Mouse (Mus musculus) bone marrow, adult 2 months (tissue): ENCODE measurements around the gene Zfp454. TPM values are rescaled to one million over a fixed set of nuclear protein-coding genes. Genes with fewer than 3 reads are reported as not detected.

Experiments used
- H3K27ac ChIP-seq: fragments of 200-500 bp; 2 replicates; pipeline ENCODE4 v1.5.1; 2012; ENCODE audit warnings: low read depth, mild to moderate bottlenecking, control low read depth, inconsistent platforms, low read length; ENCODE audit not compliant: control insufficient read depth, poor library complexity, insufficient read depth
- H3K4me1 ChIP-seq: fragments of 200-500 bp; 2 replicates; pipeline ENCODE4 v1.6.1; 2011; ENCODE audit warnings: low read length; ENCODE audit not compliant: control insufficient read depth, insufficient read depth
- H3K4me3 ChIP-seq: fragments of 200-500 bp; replicated peaks from 2 replicates; pipeline ENCODE3; 2011; ENCODE audit warnings: mild to moderate bottlenecking, low read depth, low read length, control low read depth; ENCODE audit not compliant: control insufficient read depth
- CTCF ChIP-seq: fragments of 200-500 bp; IDR thresholded peaks from 2 replicates; pipeline ENCODE4 v1.5.1; 2011; ENCODE audit warnings: low read length, control low read depth; ENCODE audit not compliant: control insufficient read depth, insufficient read depth
- POLR2A ChIP-seq: fragments of 200-500 bp; IDR thresholded peaks from 2 replicates; pipeline ENCODE4 v1.6.1; 2011; ENCODE audit warnings: low read depth, mild to moderate bottlenecking, control low read depth, low read length, borderline replicate concordance; ENCODE audit not compliant: control insufficient read depth
- WGBS: fragments of 180-500 bp; shearing (Covaris S2); methylation state at CpG from one replicate; pipeline ENCODE4 v1.1.7; 2018; 5-methylcytosine and 5-hydroxymethylcytosine counted together
- polyA plus RNA-seq: library from polyadenylated mRNA; stranded (reverse); fragments of >200 nt; gene quantifications from 2 replicates; pipeline ENCODE4 v1.2.4, GENCODE M21; 2011; ENCODE audit warnings: low replicate concordance; ENCODE audit not compliant: missing spikeins, insufficient read depth, insufficient read length

The Zfp454 gene
- polyA plus RNA-seq, result not detected in 2 replicates

DNA sequence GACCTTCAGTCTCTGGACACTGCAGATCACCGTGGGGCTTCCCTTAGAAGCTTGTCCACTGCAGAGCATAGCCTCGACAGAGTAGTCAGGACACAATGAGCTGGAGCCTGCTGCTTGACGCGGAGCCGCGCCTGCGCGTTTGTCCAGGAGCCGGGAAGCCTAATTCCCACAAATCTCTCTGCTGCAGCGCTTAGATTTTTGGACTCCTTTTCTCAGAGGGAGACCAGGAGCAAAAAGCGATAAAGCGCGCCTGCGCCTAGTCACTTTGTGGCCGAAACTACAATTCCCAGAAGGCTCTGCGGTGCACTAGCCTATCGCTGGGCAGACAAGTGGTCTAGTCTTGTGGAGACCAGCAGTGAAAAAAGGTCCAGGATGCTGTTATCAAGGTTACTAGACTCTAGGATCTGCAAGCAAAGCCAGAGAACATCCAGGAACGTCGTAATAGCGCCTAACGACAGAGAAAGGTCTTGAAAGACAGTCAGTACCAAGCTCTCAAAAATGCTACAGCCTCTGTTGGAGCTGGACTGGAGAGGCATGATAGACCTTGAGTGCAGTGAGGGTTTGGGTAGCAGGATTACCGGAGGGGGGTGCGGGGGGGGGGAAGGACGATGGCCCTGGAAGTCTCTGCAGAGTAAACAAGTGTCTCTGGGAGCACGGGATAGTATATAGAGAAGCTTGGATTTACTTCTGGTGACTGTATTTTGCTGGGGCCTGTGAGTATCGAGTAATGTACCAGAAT, at the start of gene Zfp454:
Zfp454 (minus strand) TSS at position 262 of the 739 bp plus-strand sequence.
- Histone ChIP-seq H3K4me1 (no peaks in the 10 kb centered on the region), H3K4me3 (no peak within 1 kb of the TSS), H3K27ac (no peak within 1 kb of the TSS)
- WGBS, result 11% methylated on average over 26 of the region's 26 CpGs
- TF ChIP-seq CTCF (no peak), POLR2A (no peak)

DNA sequence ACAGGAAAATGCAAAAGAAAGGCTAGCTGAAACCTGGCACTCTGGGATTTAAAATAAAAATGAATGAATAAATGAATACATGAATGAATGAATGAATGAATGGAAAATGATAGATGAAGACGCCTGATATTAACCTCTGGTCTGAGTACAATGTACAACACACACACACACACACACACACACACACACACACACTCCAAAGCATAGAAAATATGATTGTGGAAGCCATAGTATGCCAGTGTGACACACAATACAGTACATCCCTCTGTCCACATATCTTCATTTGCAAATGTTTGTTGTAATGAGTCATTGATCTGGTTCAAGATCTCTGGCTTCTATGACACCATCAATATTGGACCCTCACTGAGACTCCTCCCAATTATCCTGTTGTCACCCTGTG, 44.6 kb upstream of the Zfp454 start:
- H3K4me1 ChIP-seq, result no peaks in the 10 kb centered on the region; the same call in 1 of the 2 replicates
- TF ChIP-seq CTCF (no peak), POLR2A (no peak)
- H3K27ac ChIP-seq, result no peak overlapping the region
- 59% methylated on average over 1 of the region's 1 CpGs for whole genome bisulfite sequencing
- no peak overlapping the region for H3K4me3 ChIP-seq

DNA sequence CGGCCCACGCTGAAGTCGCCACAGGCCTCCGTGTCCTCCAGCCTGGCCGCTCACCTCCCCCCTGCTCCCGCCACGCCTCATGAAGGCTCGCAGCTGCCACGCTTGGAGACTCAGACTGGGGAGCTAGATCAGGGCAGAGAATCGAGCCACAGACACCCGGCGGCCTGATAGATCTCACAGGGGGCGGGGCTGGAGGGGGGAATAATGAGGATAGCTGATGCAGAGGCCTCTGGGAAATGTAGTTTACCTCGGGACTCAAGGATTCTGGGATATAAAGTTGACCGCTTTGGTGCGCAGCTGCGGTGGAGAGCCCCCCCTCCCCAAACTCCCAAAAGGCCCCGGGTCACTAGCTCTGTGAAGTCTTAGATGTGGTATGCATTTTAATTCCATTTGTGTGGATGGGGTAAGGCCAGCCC, 44.0 kb upstream of the Zfp454 start, which contains the start of gene Zfp354b:
Zfp354b (minus strand) TSS at position 183 of the 416 bp plus-strand sequence.
- no peak for TF ChIP-seq POLR2A
- TF ChIP-seq CTCF, result no peak
- under 1% methylated on average over 18 of the region's 18 CpGs for WGBS
- no peaks in the 10 kb centered on the region; the same call in 1 of the 2 replicates for H3K4me1 ChIP-seq
- peak within 1 kb of the TSS; percentile 27; the same call in 1 of the 2 replicates for H3K27ac ChIP-seq
- H3K4me3 ChIP-seq, result peak within 1 kb of the TSS; percentile 59

DNA sequence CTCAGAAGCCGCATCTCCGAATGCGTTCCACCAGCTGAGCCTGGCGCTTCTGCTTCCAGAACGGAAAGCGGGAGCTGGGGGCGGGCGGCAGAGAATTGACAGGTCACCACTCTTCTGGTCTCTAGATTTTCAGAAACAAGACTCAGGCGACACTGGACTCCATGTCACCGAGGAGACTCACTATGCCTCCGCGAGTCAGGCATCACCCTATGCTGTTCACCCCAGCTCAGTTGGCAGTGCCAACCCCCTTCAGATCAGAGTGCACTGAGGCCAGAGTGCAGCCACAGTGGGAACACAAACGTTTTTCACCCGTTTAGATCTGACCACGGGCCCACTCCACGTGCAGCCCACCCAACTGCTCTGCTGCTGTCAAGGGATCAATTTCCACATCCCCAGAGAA, 43.6 kb upstream of the Zfp454 start:
- peak overlapping the region; percentile 27; the same call in 1 of the 2 replicates for H3K27ac ChIP-seq
- H3K4me3 ChIP-seq, result peak overlapping the region; percentile 59
- under 1% methylated on average over 16 of the region's 16 CpGs for WGBS
- H3K4me1 ChIP-seq, result no peaks in the 10 kb centered on the region; the same call in 1 of the 2 replicates
- TF ChIP-seq POLR2A (no peak), CTCF (no peak)

GRCm38 (mm10) chr11:50930469-50931014, 43.1 kb upstream of the Zfp454 start:
- H3K4me3 ChIP-seq, result peak overlapping the region; percentile 43
- WGBS, result 16% methylated on average over 14 of the region's 14 CpGs
- TF ChIP-seq CTCF (no peak), POLR2A (no peak)
- no peak overlapping the region for H3K27ac ChIP-seq
- H3K4me1 ChIP-seq, result no peaks in the 10 kb centered on the region; the same call in 1 of the 2 replicates

DNA sequence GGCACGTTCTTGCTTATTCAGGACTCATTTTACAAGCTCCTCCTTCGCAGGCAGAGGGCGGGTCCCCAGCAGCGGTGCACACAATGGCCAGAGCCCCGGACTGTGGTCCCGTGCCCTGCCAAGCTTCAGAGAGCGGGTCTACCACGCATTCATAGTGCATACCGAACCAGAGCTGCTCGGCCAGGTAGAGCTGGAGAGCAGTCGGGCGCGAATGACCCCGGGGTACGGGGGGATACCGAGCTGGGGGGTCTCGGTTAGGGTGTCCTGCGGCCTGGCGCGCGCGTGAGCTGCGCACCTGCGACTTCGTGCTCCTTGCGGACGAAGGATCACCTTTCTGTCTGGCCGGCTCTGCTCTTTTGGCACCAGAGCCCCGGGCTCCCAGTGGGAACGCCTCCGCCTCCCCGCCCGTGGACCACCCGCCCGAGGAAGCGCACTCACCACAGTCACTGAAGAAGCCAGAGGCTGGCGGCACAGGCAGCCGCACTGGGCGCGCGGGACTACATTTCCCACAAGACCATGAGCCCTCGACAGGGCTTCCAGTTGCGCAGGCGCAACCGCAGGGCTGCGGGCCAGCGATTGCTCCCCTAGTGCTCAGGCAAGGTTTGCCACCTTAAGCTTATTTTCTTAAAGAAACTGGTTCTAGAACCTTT, 28.3 kb upstream of the Zfp454 start, which contains the start of gene Zfp2:
Zfp2 (minus strand) TSS at position 495 of the 650 bp plus-strand sequence.
- under 1% methylated on average over 47 of the region's 47 CpGs for WGBS
- Histone ChIP-seq H3K4me1 (no peaks in the 10 kb centered on the region), H3K4me3 (peak within 1 kb of the TSS; percentile 69), H3K27ac (no peak within 1 kb of the TSS)
- TF ChIP-seq CTCF (peak; percentile 31; the same call in 1 of the 2 replicates), POLR2A (no peak; the same call in 1 of the 2 replicates)

- Histone ChIP-seq H3K4me3 (no peak overlapping the region), H3K27ac (no peak overlapping the region), H3K4me1 (no peaks in the 10 kb centered on the region)
- TF ChIP-seq CTCF (no peak), POLR2A (no peak)
- 83% methylated on average over 3 of the region's 3 CpGs for WGBS
Observed at GRCm38 (mm10) chr11:50914461-50914860, 27.0 kb upstream of the Zfp454 start.

DNA sequence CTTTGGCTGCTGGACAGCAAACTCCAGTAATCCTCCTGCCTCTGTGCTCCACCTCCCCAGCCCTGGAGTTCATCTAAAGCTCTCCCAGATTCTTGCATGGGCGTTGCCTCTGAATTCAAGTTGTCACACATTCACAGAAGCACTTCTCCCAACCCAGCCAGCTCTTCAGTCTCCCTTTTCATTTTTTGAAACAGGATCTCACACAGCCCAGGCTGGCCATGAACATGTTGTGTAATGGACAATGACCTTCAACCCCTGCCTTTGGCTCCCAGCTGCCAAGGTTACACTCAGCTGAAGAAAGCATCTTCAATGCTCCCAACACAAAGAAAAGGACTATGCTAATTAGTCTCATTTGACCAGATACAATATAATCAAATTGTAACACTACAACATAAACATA, 25.9 kb upstream of the Zfp454 start:
- no peaks in the 10 kb centered on the region for H3K4me1 ChIP-seq
- 76% methylated on average over 1 of the region's 1 CpGs for WGBS
- no peak overlapping the region for H3K4me3 ChIP-seq
- TF ChIP-seq POLR2A, result no peak
- TF ChIP-seq CTCF, result no peak
- H3K27ac ChIP-seq, result no peak overlapping the region
